Mouse (Mus musculus) liver, embryonic 14 days (tissue): Measurements from ENCODE around the gene Slc25a26. TPM values are rescaled to one million over a fixed set of nuclear protein-coding genes. Genes with fewer than 3 reads are reported as not detected.

Experiments used
- polyA plus RNA-seq: library from polyadenylated mRNA; depleted of rRNA; stranded (reverse); fragments of >200 nt; gene quantifications from 2 replicates; pipeline ENCODE4 v1.2.3, GENCODE M21; 2012; rRNA removed

Gene Slc25a26
- 2.1 and 2.8 TPM in 2 replicates for polyA plus RNA-seq

GRCm38 (mm10) chr6:94499897-94500623 lies at the start of gene Slc25a26:
Gene Slc25a26, plus strand, starts transcription at chr6:94500331.

Other genes starting within 250 kb of the Slc25a26 start
- 1.4 TPM in 2 replicates for gene Magi1, start 216.4 kb upstream of the Slc25a26 start, polyA plus RNA-seq
- gene Lrig1, start 199.8 kb downstream of the Slc25a26 start, polyA plus RNA-seq: 2.4 and 2.5 TPM in 2 replicates